In the genomic region with DNA sequence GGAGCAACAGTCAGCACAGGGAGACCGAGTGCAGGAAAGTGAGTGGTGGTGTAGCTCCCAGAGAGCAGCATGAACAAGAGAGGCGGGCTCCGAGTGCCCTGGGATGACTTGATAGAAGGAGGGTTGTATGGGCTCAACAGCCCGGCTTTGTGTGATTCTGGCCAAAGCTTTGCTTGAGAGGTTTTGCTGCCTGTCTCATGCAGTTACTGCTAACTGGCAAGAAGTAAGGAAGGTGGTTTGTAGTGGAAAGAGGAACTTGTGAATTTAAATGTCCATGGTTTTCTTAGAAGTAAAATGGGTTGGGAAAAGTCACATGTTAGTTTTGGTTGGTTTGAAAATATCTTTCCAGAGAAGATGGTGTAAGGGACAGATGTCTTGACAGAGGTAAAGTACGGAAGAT, we compare ENCODE assay signal across 25 mouse cellular contexts. TPM values are rescaled to one million over a fixed set of nuclear protein-coding genes. Genes with fewer than 3 reads are reported as not detected.
A peak's percentile ranks its signal among the peaks of the same experiment; 100 is the strongest.
DNase-seq lines count a peak whose midpoint lies in the region; ATAC-seq and TF ChIP-seq lines count a peak whose summit lies in the region.
"Had no signal": no experiment of that assay in that cellular context is flagged by ENCODE, and none has a peak within 500 bp of the region (broad histone marks: within the 10 kb centered on the region; RNA-seq: fewer than 3 reads in every experiment).

No protein-coding gene starts in this region.

- H3K9me3 ChIP-seq in liver, embryonic 12.5 days (replicated peaks) = no peaks in the 10 kb centered on the region
- no peaks in the 10 kb centered on the region for H3K9me3 ChIP-seq in liver, embryonic 11.5 days (ENCODE audit: control insufficient read depth, low read length)
- H3K9me3 ChIP-seq: embryonic facial prominence, embryonic 12.5 days; heart, embryonic 13.5 days; hindbrain, embryonic 13.5 days had no signal

- H3K79me2 ChIP-seq in macrophage (ENCODE audit: inconsistent target) = peaks cover 85% of the 10 kb centered on the region

- peak overlapping the region; percentile 23; the same call in 1 of the 2 replicates for H3K27ac ChIP-seq in liver, embryonic 12.5 days
- H3K27ac ChIP-seq in liver, embryonic 11.5 days (ENCODE audit: low read depth, low read length) = no peak overlapping the region
- peak overlapping the region; percentile 70 for H3K27ac ChIP-seq in bone marrow macrophage, adult 2 months (ENCODE audit: insufficient read depth, low read depth, low read length)
- peak overlapping the region; percentile 21; the same call in 1 of the 2 replicates for H3K27ac ChIP-seq in macrophage
- H3K27ac ChIP-seq: embryonic facial prominence, embryonic 12.5 days; heart, embryonic 13.5 days; hindbrain, embryonic 13.5 days; hindbrain, postnatal 0 days had no signal

- H3K4me3 ChIP-seq in liver, embryonic 12.5 days = no peak overlapping the region
- H3K4me3 ChIP-seq in liver, embryonic 11.5 days (ENCODE audit: low read depth, low read length) = no peak overlapping the region
- no peak overlapping the region for H3K4me3 ChIP-seq in bone marrow macrophage, adult 2 months (ENCODE audit: insufficient read depth, low read length)
- no peak overlapping the region for H3K4me3 ChIP-seq in macrophage (ENCODE audit: inconsistent target)
- H3K4me3 ChIP-seq: embryonic facial prominence, embryonic 12.5 days; heart, embryonic 13.5 days; hindbrain, embryonic 13.5 days had no signal

- TF ChIP-seq CTCF in bone marrow macrophage, adult 2 months (IDR thresholded peaks at IDR 0.05; ENCODE audit: low read depth, low read length) = no peak

- TF ChIP-seq POLR2A in bone marrow macrophage, adult 2 months (IDR thresholded peaks at IDR 0.05; ENCODE audit: borderline replicate concordance, low read depth, low read length) = no peak

- H3K4me1 ChIP-seq in liver, embryonic 12.5 days = peaks cover 32% of the 10 kb centered on the region
- peaks cover 10% of the 10 kb centered on the region for H3K4me1 ChIP-seq in liver, embryonic 11.5 days (replicated peaks; ENCODE audit: control insufficient read depth, insufficient read depth, low read length)
- peaks cover 56% of the 10 kb centered on the region for H3K4me1 ChIP-seq in bone marrow macrophage, adult 2 months (ENCODE audit: control insufficient read depth, insufficient read depth, low read length)
- H3K4me1 ChIP-seq: embryonic facial prominence, embryonic 12.5 days had no signal

- H3K9ac ChIP-seq in liver, embryonic 12.5 days = no peak overlapping the region
- H3K9ac ChIP-seq in liver, embryonic 11.5 days (ENCODE audit: low read depth, low read length) = no peak overlapping the region
- H3K9ac ChIP-seq: embryonic facial prominence, embryonic 12.5 days; heart, embryonic 13.5 days; hindbrain, embryonic 13.5 days had no signal

- H3K27me3 ChIP-seq in liver, embryonic 12.5 days (replicated peaks) = no peaks in the 10 kb centered on the region
- no peaks in the 10 kb centered on the region for H3K27me3 ChIP-seq in liver, embryonic 11.5 days (replicated peaks; ENCODE audit: control insufficient read depth, insufficient read depth, low read length)
- H3K27me3 ChIP-seq: embryonic facial prominence, embryonic 12.5 days; heart, embryonic 13.5 days; hindbrain, embryonic 13.5 days; Patski had no signal

- WGBS in liver, embryonic 12.5 days (ENCODE audit: insufficient replicate concordance) = 66% methylated on average over 5 of the region's 5 CpGs
- 75% methylated on average over 5 of the region's 5 CpGs for WGBS in liver, embryonic 11.5 days
- WGBS in macrophage (ENCODE audit: missing documents) = 8% methylated on average over 5 of the region's 5 CpGs

- ATAC-seq in liver, embryonic 12.5 days = no peak
- no peak for ATAC-seq in liver, embryonic 11.5 days (replicated peaks; ENCODE audit: low FRiP score)
- peak; percentile 63 for ATAC-seq in megakaryocyte-erythroid progenitor cell, adult 5-6 weeks (replicated peaks; ENCODE audit: low FRiP score, low TSS enrichment, poor library complexity, severe bottlenecking)
- ATAC-seq: activated CD4-positive, CD25-positive, alpha-beta regulatory T cell, adult 4 months; forebrain, embryonic 16.5 days; hindbrain, postnatal 0 days; Patski had no signal

- no peak for DNase-seq in liver, embryonic 11.5 days (ENCODE audit: low spot score)
- DNase-seq in thymus, postnatal 14 days = no peak
- no peak for DNase-seq in testis, postnatal 14 days (ENCODE audit: low spot score)
- no peak for DNase-seq in right cerebral cortex, postnatal 25 days
- DNase-seq: adrenal gland, postnatal 25 days; cerebellum, adult 2 months; cerebellum, postnatal 10 days; gastrocnemius, postnatal 10 days; heart, postnatal 4 days had no signal

- no peak overlapping the region for H3K4me2 ChIP-seq in liver, embryonic 12.5 days
- no peak overlapping the region for H3K4me2 ChIP-seq in liver, embryonic 11.5 days
- H3K4me2 ChIP-seq: embryonic facial prominence, embryonic 12.5 days; heart, embryonic 13.5 days; hindbrain, embryonic 13.5 days had no signal

- H3K36me3 ChIP-seq in liver, embryonic 12.5 days = peaks cover 67% of the 10 kb centered on the region
- peaks cover 21% of the 10 kb centered on the region; the same call in 1 of the 2 replicates for H3K36me3 ChIP-seq in liver, embryonic 11.5 days (ENCODE audit: control insufficient read depth, insufficient read depth, low read length)
- H3K36me3 ChIP-seq in macrophage (ENCODE audit: inconsistent target) = no peaks in the 10 kb centered on the region

RNA-seq across cellular contexts. Expression of a gene that starts 15.7 kb away (rescaled TPM):
- 82.0 and 82.6 TPM in 2 replicates for polyA plus RNA-seq in liver, embryonic 12.5 days (2016; fragmentation: Nextera tagmentation; extraction: Ambion mirVana)
- polyA plus RNA-seq in liver, embryonic 11.5 days (2014; fragmentation: Nextera tagmentation; extraction: Ambion mirVana) = 107 and 117 TPM in 2 replicates
- polyA plus RNA-seq in bone marrow macrophage, adult 2 months (2012; ENCODE audit: insufficient read depth, insufficient read length, missing spikeins) = 58.9 and 59.1 TPM in 2 replicates
- 100 to 1,000 TPM; 186 to 471 (median 257) TPM for total RNA-seq in macrophage (2018; cell fraction: chromatin; rRNA removed)
- total RNA-seq in macrophage (2018; cell fraction: cytosol; rRNA removed) = 10 to 100 TPM; 58.8 to 99.6 (median 80.6) TPM
- 100 to 1,000 TPM in 24 of 26 experiments, 10 to 100 TPM in 2; 98.9 to 248 (median 144) TPM for total RNA-seq in macrophage (2018; cell fraction: nucleus; rRNA removed)
- 64.8 to 85.3 TPM (median 73.9 TPM) in 3 replicates for polyA plus RNA-seq in macrophage (2018)
- total RNA-seq in megakaryocyte-erythroid progenitor cell, adult 5-6 weeks (2014; fragmentation: Nextera tagmentation) = 65.7 and 94.3 TPM in 2 replicates
- total RNA-seq in megakaryocyte-erythroid progenitor cell, adult 5-6 weeks (2017) = 80.6 and 188 TPM in 2 replicates

RNA-seq across cellular contexts. Expression of a gene that starts 41.5 kb away (rescaled TPM):
- polyA plus RNA-seq in liver, embryonic 12.5 days (2016; fragmentation: Nextera tagmentation; extraction: Ambion mirVana) = not detected in 2 replicates
- polyA plus RNA-seq in liver, embryonic 11.5 days (2014; fragmentation: Nextera tagmentation; extraction: Ambion mirVana) = 0.26 TPM in 1 of 2 replicates, not detected in the other
- polyA plus RNA-seq in bone marrow macrophage, adult 2 months (2012; ENCODE audit: insufficient read depth, insufficient read length, missing spikeins) = not detected in 2 replicates
- 1 to 10 TPM in 1 of 26 experiments, not detected in 25; 1.2 TPM for total RNA-seq in macrophage (2018; cell fraction: chromatin; rRNA removed)
- under 1 TPM in 1 of 26 experiments, not detected in 25; 0.14 TPM for total RNA-seq in macrophage (2018; cell fraction: cytosol; rRNA removed)
- 1 to 10 TPM in 1 of 26 experiments, not detected in 25; 2.2 TPM for total RNA-seq in macrophage (2018; cell fraction: nucleus; rRNA removed)
- not detected in 3 replicates for polyA plus RNA-seq in macrophage (2018)
- total RNA-seq in megakaryocyte-erythroid progenitor cell, adult 5-6 weeks (2014; fragmentation: Nextera tagmentation) = not detected in 2 replicates
- not detected in 2 replicates for total RNA-seq in megakaryocyte-erythroid progenitor cell, adult 5-6 weeks (2017)
- total RNA-seq: adrenal gland, adult 18-20 months; adrenal gland, postnatal 25 days; gastrocnemius, postnatal 10 days; heart, postnatal 4 days; hindbrain, postnatal 0 days had no signal
- polyA plus RNA-seq: activated CD4-positive, CD25-positive, alpha-beta regulatory T cell, adult 4 months; cerebellum, adult 2 months; embryonic facial prominence, embryonic 12.5 days; forebrain, embryonic 11.5 days; frontal cortex, adult 2 months; gonadal fat pad, adult 2 months; heart, embryonic 13.5 days; heart, postnatal 0 days; hindbrain, embryonic 13.5 days; Patski had no signal
